Comparison of ENCODE assay signal across 10 mouse cellular contexts in the genomic region with DNA sequence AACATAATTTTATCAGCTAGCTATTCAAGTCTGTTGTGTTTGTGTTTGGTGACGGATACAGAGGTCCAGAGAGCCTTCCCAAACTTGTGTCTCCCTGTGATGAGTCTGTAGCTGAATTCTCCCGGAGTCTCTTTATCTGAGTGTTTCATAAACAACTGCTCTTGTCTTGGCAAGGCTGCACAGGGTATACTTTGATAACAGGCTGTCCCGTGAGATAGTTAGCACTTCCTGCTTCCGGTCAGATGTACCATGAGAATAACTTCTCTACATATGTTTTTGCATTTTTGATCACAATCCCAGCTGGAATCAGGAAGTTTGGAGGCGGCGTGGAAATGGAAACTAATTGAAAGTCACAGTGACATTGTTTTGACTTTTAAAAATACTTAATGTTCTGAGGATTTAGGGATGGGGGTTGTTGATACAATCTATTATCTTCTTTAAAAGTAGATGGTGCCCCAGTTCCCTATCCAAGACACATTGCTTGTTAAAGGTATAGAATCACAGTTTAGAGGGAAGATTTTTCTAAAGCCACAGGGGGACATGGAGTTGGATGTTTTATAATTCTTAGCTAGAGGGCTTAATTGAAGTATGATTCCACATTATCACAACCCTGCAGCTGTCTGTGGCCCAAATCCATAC.
DNase-seq lines count a peak whose midpoint lies in the region; ATAC-seq and TF ChIP-seq lines count a peak whose summit lies in the region.
"Had no signal": no experiment of that assay in that cellular context is flagged by ENCODE, and none has a peak within 500 bp of the region (broad histone marks: within the 10 kb centered on the region; RNA-seq: fewer than 3 reads in every experiment).

No protein-coding gene starts in this region.

- H3K27ac ChIP-seq in intestine, embryonic 14.5 days (ENCODE audit: low read depth): peak overlapping the region; percentile 20; the same call in 1 of the 2 replicates
- no peak overlapping the region for H3K27ac ChIP-seq in intestine, embryonic 15.5 days
- peak overlapping the region; percentile 40; the same call in 1 of the 2 replicates for H3K27ac ChIP-seq in embryonic fibroblast, embryonic 13.5 days (ENCODE audit: insufficient read depth, low read length)
- H3K27ac ChIP-seq in hindbrain, embryonic 16.5 days (ENCODE audit: low read depth, low read length): no peak overlapping the region
- H3K27ac ChIP-seq: embryonic facial prominence, embryonic 13.5 days; limb, embryonic 15.5 days had no signal

- no peaks in the 10 kb centered on the region for H3K9me3 ChIP-seq in intestine, embryonic 14.5 days (ENCODE audit: control insufficient read depth, low read length)
- H3K9me3 ChIP-seq in intestine, embryonic 15.5 days: no peaks in the 10 kb centered on the region
- no peaks in the 10 kb centered on the region for H3K9me3 ChIP-seq in hindbrain, embryonic 16.5 days (ENCODE audit: control insufficient read depth, low read length)
- H3K9me3 ChIP-seq: embryonic facial prominence, embryonic 13.5 days; limb, embryonic 15.5 days had no signal

- H3K4me2 ChIP-seq in intestine, embryonic 14.5 days (ENCODE audit: low read length): no peak overlapping the region
- no peak overlapping the region for H3K4me2 ChIP-seq in intestine, embryonic 15.5 days (replicated peaks)
- no peak overlapping the region for H3K4me2 ChIP-seq in hindbrain, embryonic 16.5 days (ENCODE audit: low read length)
- H3K4me2 ChIP-seq: embryonic facial prominence, embryonic 13.5 days; limb, embryonic 15.5 days had no signal

- 41% methylated on average over 6 of the region's 6 CpGs for WGBS in intestine, embryonic 14.5 days
- 36% methylated on average over 6 of the region's 6 CpGs for WGBS in intestine, embryonic 15.5 days
- WGBS in hindbrain, embryonic 16.5 days: 79% methylated on average over 6 of the region's 6 CpGs

- no peak overlapping the region for H3K4me3 ChIP-seq in intestine, embryonic 14.5 days (ENCODE audit: low read depth, low read length)
- no peak overlapping the region for H3K4me3 ChIP-seq in intestine, embryonic 15.5 days (replicated peaks)
- no peak overlapping the region for H3K4me3 ChIP-seq in embryonic fibroblast, embryonic 13.5 days (ENCODE audit: insufficient read depth, low read length)
- H3K4me3 ChIP-seq in hindbrain, embryonic 16.5 days (ENCODE audit: low read length): no peak overlapping the region
- H3K4me3 ChIP-seq: embryonic facial prominence, embryonic 13.5 days; limb, embryonic 15.5 days had no signal

- ATAC-seq in intestine, embryonic 14.5 days (replicated peaks; ENCODE audit: low FRiP score, low TSS enrichment, low read depth): no peak
- ATAC-seq in intestine, embryonic 15.5 days: no peak
- no peak for ATAC-seq in hindbrain, embryonic 16.5 days

- no peaks in the 10 kb centered on the region for H3K27me3 ChIP-seq in intestine, embryonic 14.5 days (replicated peaks; ENCODE audit: control insufficient read depth, insufficient read depth, low read length)
- no peaks in the 10 kb centered on the region for H3K27me3 ChIP-seq in intestine, embryonic 15.5 days (replicated peaks)
- no peaks in the 10 kb centered on the region for H3K27me3 ChIP-seq in hindbrain, embryonic 16.5 days (replicated peaks; ENCODE audit: control insufficient read depth, insufficient read depth, low read length)
- H3K27me3 ChIP-seq: embryonic facial prominence, embryonic 13.5 days; limb, embryonic 15.5 days had no signal

- no peak for TF ChIP-seq CTCF in embryonic fibroblast, embryonic 13.5 days (IDR thresholded peaks at IDR 0.05; ENCODE audit: borderline replicate concordance, insufficient read depth, low read length)

- no peak for TF ChIP-seq POLR2A in embryonic fibroblast, embryonic 13.5 days (IDR thresholded peaks at IDR 0.05; ENCODE audit: low read depth, low read length)

- H3K4me1 ChIP-seq in intestine, embryonic 14.5 days (replicated peaks; ENCODE audit: control insufficient read depth, insufficient read depth, low read length): no peaks in the 10 kb centered on the region; the same call in 1 of the 2 replicates
- H3K4me1 ChIP-seq in intestine, embryonic 15.5 days (replicated peaks): no peaks in the 10 kb centered on the region
- peaks cover 2% of the 10 kb centered on the region; the same call in 1 of the 2 replicates for H3K4me1 ChIP-seq in embryonic fibroblast, embryonic 13.5 days (ENCODE audit: control insufficient read depth, insufficient read depth, low read length)
- H3K4me1 ChIP-seq in hindbrain, embryonic 16.5 days (ENCODE audit: control insufficient read depth, insufficient read depth, low read depth, low read length): no peaks in the 10 kb centered on the region
- H3K4me1 ChIP-seq: limb, embryonic 15.5 days had no signal

- no peak overlapping the region for H3K9ac ChIP-seq in intestine, embryonic 14.5 days (ENCODE audit: low read length)
- no peak overlapping the region for H3K9ac ChIP-seq in intestine, embryonic 15.5 days
- H3K9ac ChIP-seq in hindbrain, embryonic 16.5 days (ENCODE audit: low read depth, low read length): no peak overlapping the region
- H3K9ac ChIP-seq: embryonic facial prominence, embryonic 13.5 days; limb, embryonic 15.5 days had no signal

- H3K36me3 ChIP-seq in intestine, embryonic 14.5 days (ENCODE audit: control insufficient read depth, insufficient read depth, low read length): no peaks in the 10 kb centered on the region
- no peaks in the 10 kb centered on the region for H3K36me3 ChIP-seq in intestine, embryonic 15.5 days
- no peaks in the 10 kb centered on the region for H3K36me3 ChIP-seq in hindbrain, embryonic 16.5 days (ENCODE audit: control insufficient read depth, insufficient read depth, low read length)
- H3K36me3 ChIP-seq: embryonic facial prominence, embryonic 13.5 days; limb, embryonic 15.5 days had no signal

- no peak for DNase-seq in intestine, embryonic 14.5 days (ENCODE audit: low spot score)
- peak; percentile 18 for DNase-seq in heart, postnatal 4 days
- peak; percentile 18 for DNase-seq in lung, postnatal 25 days (ENCODE audit: low spot score)
- DNase-seq in cerebellum, adult 9-11 months: no peak
- DNase-seq in right cerebral cortex, postnatal 4 days: no peak

Comparison
In these comparisons a context has a peak if more than half of its experiments do, and no peak if none do; other contexts are left out.
1. H3K27ac ChIP-seq: peak in intestine, embryonic 14.5 days (single experiment) and embryonic fibroblast, embryonic 13.5 days (single experiment); none in intestine, embryonic 15.5 days (single experiment) and hindbrain, embryonic 16.5 days (single experiment).
2. DNase-seq: peak in heart, postnatal 4 days (single experiment) and lung, postnatal 25 days (single experiment); none in intestine, embryonic 14.5 days (single experiment), cerebellum, adult 9-11 months (single experiment) and right cerebral cortex, postnatal 4 days (single experiment).